Mouse (Mus musculus): Measurements from ENCODE around the gene Sapcd1.

DNA sequence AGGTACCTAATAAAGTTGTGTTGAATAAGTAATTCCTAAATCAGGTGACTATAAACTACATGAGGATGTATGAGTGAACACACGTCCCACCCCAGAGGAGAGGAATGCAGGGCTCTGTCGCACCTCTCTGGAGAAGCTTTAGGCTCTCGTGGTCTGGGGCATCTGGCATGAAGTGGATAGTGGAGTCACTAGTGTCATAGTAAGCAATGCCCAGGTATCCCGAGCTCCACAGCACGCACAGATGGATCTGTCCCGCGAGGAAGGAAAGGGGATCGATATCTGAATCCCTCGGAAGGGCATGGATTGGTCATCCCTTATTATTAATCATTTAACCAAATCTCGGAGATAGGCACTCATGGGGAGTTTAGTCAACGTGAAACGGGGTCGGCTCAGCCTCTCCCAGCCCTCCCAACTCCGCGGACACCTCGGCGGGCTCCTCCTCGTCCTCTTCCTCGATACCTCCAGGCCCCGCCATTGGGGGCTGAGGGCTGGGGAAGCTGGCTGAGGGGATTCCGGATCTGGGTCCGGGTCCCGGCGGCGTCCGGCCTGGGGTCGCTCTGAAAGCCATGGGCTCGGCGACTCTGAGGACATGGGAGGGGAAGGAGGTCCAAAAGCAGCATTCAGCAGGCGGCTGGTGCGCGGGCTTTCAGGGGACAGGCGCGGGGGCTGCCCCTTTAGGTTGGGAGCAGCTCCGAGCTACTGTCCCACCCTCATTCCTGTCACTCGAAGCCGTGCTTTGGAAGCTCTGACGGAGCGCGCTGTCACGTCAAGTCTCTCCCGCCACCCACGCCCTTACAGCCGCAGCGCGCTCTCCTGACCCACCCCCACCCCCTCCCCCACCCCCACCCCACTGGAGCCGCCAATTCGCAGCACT, 18.2 kb upstream of the Sapcd1 start:
- no peak for TF ChIP-seq CTCF (IDR thresholded peaks at IDR 0.05; ENCODE audit: low read depth)
- TF ChIP-seq EP300 (IDR thresholded peaks at IDR 0.05; ENCODE audit: low read depth) = no peak
